Mouse (Mus musculus) liver, adult 2 months (tissue): ENCODE measurements at regions not wholly inside any gene's neighbourhood (a gene's known extent, or its start where the extent isn't known, plus 50 kb on each side); places are given as distances from the start of the nearest gene placed in this dataset.

Experiments
- DNase-seq: peaks from one replicate; pipeline ENCODE4 v3.0.0-alpha.2; 2011; ENCODE audit warnings: low read depth, low spot score; ENCODE audit errors: extremely low read depth
- H3K27ac ChIP-seq: fragments of 200-500 bp; replicated peaks from 2 replicates; pipeline ENCODE4 v1.5.1; 2012; ENCODE audit warnings: low read depth, mild to moderate bottlenecking, control low read depth, inconsistent platforms, low read length; ENCODE audit not compliant: insufficient read depth
- H3K27me3 ChIP-seq: fragments of 200-500 bp; 2 replicates; pipeline ENCODE4 v1.6.1; 2012; ENCODE audit warnings: mild to moderate bottlenecking, moderate library complexity, low read length, inconsistent platforms; ENCODE audit not compliant: control insufficient read depth, insufficient read depth
- H3K36me3 ChIP-seq: fragments of 200-500 bp; 2 replicates; pipeline ENCODE4 v1.6.1; 2012; ENCODE audit warnings: low read length, inconsistent platforms; ENCODE audit not compliant: control insufficient read depth, insufficient read depth
- H3K4me1 ChIP-seq: fragments of 200-500 bp; 2 replicates; pipeline ENCODE4 v1.6.1; 2011; ENCODE audit warnings: low read length; ENCODE audit not compliant: control insufficient read depth, insufficient read depth
- H3K4me3 ChIP-seq: fragments of 200-500 bp; 2 replicates; pipeline ENCODE4 v1.5.1; 2011; ENCODE audit warnings: low read depth, mild to moderate bottlenecking, control low read depth, low read length, moderate library complexity; ENCODE audit not compliant: insufficient read depth
- H3K79me2 ChIP-seq: fragments of 200-500 bp; 2 replicates; pipeline ENCODE4 v1.6.1; 2012; ENCODE audit warnings: inconsistent platforms, mild to moderate bottlenecking, low read length, moderate library complexity; ENCODE audit not compliant: control insufficient read depth, insufficient read depth
- H3K9ac ChIP-seq: fragments of 200-500 bp; 2 replicates; pipeline ENCODE4 v1.6.1; 2012; ENCODE audit warnings: low read depth, mild to moderate bottlenecking, control low read depth, inconsistent platforms, low read length
- CTCF ChIP-seq: fragments of 200-500 bp; IDR thresholded peaks from 2 replicates; pipeline ENCODE4 v1.5.1; 2011; ENCODE audit warnings: low read depth, low read length, control low read depth
- POLR2A ChIP-seq: fragments of 200-500 bp; IDR thresholded peaks from 2 replicates; pipeline ENCODE4 v1.6.1; 2011; ENCODE audit warnings: low read length, control low read depth; ENCODE audit not compliant: insufficient read depth; ENCODE audit errors: extremely low read depth
- WGBS: fragments of 180-500 bp; shearing (Covaris S2); methylation state at CpG from one replicate; pipeline ENCODE4 v1.1.7; 2018; 5-methylcytosine and 5-hydroxymethylcytosine counted together

DNA sequence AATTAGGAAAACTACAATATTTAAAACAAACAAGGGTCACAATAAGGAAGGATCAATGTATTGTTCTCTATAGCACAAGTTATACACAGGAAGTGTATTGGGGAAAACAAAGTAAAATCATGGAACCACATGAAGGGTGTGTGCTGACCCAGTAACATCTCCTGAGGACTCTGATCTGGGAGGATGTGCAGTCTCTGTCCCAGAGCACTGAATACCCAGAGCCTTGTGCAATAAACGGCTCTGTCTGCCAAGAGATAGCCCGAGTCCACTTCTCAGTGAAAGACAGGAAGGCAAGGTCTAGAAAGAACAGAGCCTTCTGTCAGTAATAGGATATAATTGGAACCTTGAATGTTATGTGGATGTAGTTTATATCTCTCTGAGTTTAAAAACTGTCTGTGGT is 56.3 kb upstream of the Hbs1l start:
- H3K79me2 ChIP-seq: no peaks in the 10 kb centered on the region
- H3K27me3 ChIP-seq: no peaks in the 10 kb centered on the region
- H3K36me3 ChIP-seq: no peaks in the 10 kb centered on the region
- H3K4me1 ChIP-seq: no peaks in the 10 kb centered on the region
- no peak overlapping the region for H3K4me3 ChIP-seq
- DNase-seq: peak; percentile 65
- H3K9ac ChIP-seq: no peak overlapping the region
- TF ChIP-seq CTCF (no peak), POLR2A (no peak)
- no peak overlapping the region for H3K27ac ChIP-seq
- 4% methylated on average over 2 of the region's 2 CpGs for WGBS

DNA sequence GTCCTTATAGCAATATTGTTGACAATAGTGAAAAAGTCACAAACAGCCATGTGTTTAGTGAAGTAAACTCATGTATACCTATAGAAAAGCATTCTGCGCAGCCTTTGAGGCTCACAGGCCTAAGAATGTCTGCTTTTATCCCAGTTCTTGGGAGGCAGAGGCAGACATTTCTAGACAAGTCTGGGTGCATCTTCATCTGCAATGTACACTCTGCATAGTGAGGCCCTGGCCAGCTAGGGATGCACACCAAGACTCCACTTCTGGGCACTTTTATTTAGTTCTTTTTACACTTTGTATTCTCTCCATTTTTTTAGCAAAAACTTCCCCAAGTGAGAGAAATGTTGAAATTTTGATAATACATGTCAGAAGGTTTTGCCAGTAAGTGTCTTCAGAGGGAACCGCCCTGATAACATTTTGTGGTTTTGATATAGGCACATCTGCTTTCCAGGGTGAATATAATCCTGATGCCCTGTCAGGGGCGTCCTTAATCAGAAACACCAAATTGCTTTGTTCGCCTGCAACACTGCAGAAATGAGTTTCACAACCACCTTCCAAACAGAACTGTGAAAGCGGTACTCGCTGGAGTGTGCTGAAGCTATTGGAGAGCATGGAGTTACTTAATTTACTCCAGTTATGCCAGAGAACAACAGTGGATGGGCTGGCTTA is 54.1 kb upstream of the Hbs1l start:
- Histone ChIP-seq H3K9ac (no peak overlapping the region), H3K27me3 (no peaks in the 10 kb centered on the region), H3K4me1 (no peaks in the 10 kb centered on the region), H3K27ac (no peak overlapping the region), H3K79me2 (no peaks in the 10 kb centered on the region), H3K4me3 (no peak overlapping the region), H3K36me3 (no peaks in the 10 kb centered on the region)
- WGBS: 91% methylated on average over 6 of the region's 6 CpGs
- no peak for DNase-seq
- TF ChIP-seq POLR2A: no peak
- TF ChIP-seq CTCF: no peak

DNA sequence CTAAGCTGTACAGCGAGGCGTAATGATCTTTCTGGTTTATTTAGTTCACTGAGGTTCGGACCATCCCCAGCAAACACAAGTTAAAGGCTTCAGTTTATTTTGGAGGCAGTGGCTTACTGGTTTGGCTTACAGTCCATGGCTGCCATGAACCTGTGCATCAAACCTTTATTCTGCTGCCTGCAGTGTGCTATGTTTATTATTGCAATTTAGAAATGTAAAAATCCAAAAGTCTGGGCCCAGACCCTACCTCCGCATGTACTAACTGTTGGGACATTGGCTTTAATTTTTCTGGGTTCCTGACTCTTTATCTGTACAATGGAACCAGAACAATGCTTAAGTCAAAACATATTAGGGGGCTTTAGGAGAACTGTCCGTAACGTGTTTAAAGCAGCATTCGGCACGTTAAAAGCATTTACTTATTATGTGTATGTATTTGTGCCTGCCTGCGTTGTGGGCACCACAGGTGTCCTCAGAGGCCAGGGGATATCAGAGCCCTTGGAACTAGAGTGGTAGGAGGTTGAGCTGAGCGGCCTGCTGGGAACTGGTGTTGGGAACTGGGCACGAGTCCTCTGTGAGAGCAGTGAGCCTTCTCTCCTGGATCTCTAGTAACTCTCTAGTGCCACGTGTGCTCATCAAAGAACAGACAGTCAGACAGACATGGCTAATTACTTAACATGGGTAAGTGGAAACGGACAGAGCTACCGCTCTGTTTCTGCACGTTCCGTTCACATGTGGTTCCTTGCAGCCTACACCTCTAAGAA is 53.1 kb upstream of the Hbs1l start:
- Histone ChIP-seq H3K9ac (no peak overlapping the region), H3K27me3 (no peaks in the 10 kb centered on the region), H3K4me3 (no peak overlapping the region), H3K79me2 (no peaks in the 10 kb centered on the region), H3K36me3 (no peaks in the 10 kb centered on the region), H3K4me1 (no peaks in the 10 kb centered on the region), H3K27ac (no peak overlapping the region)
- 90% methylated on average over 16 of the region's 16 CpGs for WGBS
- TF ChIP-seq POLR2A: no peak
- no peak for TF ChIP-seq CTCF
- no peak for DNase-seq

DNA sequence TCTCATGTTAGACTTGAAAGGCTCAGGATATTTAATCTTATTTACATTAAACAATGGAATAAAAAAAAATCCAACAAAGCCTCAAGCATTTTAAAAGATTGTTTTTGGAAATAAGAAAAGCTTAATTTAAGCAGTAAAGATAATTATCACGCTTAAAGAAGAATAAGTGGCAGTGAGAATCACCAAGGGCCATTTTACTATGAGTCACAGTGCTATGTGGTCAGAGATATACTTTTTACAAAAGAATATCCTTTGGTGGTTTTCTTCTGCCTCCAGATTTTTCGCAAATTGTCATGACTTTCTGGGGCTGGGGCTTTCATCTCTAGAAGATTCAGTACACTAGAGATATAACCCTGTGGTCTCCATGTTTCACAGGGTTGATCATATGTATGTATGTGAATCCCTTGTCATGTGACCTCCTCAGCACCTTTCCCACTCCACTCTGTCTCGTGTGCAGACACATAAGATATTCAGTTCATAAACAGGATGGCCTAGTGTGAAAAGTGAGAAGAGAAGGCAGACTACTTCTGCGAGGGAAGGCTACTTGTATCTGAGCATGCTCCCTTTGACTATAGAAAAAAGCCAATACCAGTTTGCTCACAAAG is 50.8 kb upstream of the Hbs1l start:
- no peaks in the 10 kb centered on the region for H3K79me2 ChIP-seq
- H3K4me1 ChIP-seq: no peaks in the 10 kb centered on the region
- TF ChIP-seq CTCF (no peak), POLR2A (no peak)
- H3K27ac ChIP-seq: no peak overlapping the region
- H3K4me3 ChIP-seq: no peak overlapping the region
- H3K36me3 ChIP-seq: no peaks in the 10 kb centered on the region
- no peak overlapping the region for H3K9ac ChIP-seq
- H3K27me3 ChIP-seq: no peaks in the 10 kb centered on the region
- 79% methylated on average over 4 of the region's 4 CpGs for WGBS
- DNase-seq: no peak

DNA sequence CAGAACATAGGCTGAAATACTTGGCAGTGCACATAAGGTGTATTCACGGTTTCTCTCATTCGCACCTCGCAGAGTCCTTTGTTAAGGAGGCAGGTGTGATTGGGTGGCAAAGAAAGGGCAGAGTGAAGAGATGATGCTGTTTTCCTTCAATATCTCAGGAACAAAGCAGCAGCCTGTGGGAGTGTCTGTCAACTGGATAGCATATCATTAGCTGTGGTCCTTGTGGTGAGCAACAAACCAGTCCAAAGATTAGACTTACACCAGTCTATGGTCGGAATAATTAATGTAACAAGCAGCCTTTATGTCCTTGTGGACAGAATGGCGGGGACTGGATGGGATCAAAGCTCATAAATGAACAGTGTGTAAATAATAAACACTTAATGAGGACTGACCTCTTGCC is 50.2 kb upstream of the Hbs1l start:
- H3K27ac ChIP-seq: no peak overlapping the region
- WGBS: 94% methylated on average over 5 of the region's 5 CpGs
- H3K4me1 ChIP-seq: no peaks in the 10 kb centered on the region
- H3K79me2 ChIP-seq: no peaks in the 10 kb centered on the region
- no peaks in the 10 kb centered on the region for H3K27me3 ChIP-seq
- H3K36me3 ChIP-seq: no peaks in the 10 kb centered on the region
- H3K4me3 ChIP-seq: no peak overlapping the region
- no peak for TF ChIP-seq CTCF
- TF ChIP-seq POLR2A: no peak
- DNase-seq: no peak
- no peak overlapping the region for H3K9ac ChIP-seq
